Mouse (Mus musculus) skeletal muscle tissue, adult 2 months (tissue): ENCODE data around the gene Ankrd35.
"Not testable (repeated sequence)": the region's sequence is repeated elsewhere in the genome, so short reads cannot be mapped to it uniquely, and the experiment has no call there.

Experiments
- DNase-seq: peaks from one replicate; pipeline ENCODE4 v3.0.0-alpha.2; 2012; ENCODE audit warnings: low read depth, low spot score

The Ankrd35 gene

DNA sequence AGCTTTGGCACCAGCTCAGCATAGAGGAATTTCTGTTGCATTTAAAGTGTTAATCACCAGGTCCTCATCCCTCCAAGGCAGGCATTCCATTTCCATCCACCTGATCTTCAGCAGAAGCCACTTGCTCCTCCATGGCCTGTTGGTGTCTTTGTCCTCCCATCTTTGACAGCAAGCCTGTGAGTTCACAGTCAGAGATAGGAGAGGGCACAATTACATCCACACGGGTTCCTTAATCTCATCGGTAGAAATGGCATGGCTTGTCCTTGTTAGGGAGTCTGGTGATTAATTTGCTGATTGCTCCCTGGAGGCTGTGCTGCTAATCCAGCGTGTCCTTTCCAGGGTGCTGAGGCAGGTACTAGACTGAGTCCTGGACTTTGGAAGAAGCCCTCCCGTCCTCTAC, 3.6 kb downstream of the Ankrd35 start:
- DNase-seq, result no peak

DNA sequence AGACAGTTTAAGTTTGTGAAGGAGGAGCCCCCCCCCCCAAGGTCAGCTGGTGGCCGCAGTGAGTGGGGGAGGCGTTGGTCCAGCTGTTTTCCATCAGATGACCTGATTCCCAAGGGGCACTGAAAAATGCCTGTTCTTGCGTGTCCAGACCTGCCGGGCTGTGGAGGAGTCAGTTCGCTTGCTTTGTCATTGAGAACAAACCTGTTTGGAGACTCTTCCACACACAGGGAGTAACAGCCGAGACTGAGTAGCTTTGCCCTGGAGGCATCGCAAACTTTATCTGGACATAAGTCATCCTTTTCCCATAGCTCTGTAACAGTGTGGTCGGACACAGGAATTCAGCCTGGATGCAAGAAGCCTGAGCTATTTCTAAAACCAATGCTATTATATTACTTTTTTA, 4.5 kb downstream of the Ankrd35 start:
- DNase-seq, result no peak

- no peak for DNase-seq
Measured at GRCm38 (mm10) chr3:96675171-96675570, 5.2 kb downstream of the Ankrd35 start.

DNA sequence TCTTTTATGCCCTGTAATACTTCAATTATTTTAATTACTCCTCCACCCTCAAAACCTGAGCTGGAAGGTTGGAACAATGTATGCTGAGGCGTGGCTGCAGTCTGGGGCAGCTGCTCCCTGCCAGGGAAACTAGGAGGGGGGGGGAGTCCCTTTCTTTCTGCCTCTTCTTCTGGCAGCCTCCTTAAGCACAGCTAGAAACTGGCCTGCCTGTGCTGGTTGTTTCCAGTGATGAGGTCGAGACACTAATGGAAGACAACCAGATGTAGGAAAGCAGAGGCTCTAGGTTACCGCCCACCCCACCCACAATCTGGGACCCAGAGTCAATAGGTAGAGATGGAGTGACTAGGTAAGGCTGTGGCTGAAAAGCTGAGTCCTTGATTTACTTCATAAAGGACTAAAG, 5.8 kb downstream of the Ankrd35 start:
- no peak for DNase-seq

- no peak for DNase-seq
Measured at GRCm38 (mm10) chr3:96678456-96678855, 8.5 kb downstream of the Ankrd35 start.

- no peak for DNase-seq
Measured at GRCm38 (mm10) chr3:96679159-96679674, 9.3 kb downstream of the Ankrd35 start.

DNA sequence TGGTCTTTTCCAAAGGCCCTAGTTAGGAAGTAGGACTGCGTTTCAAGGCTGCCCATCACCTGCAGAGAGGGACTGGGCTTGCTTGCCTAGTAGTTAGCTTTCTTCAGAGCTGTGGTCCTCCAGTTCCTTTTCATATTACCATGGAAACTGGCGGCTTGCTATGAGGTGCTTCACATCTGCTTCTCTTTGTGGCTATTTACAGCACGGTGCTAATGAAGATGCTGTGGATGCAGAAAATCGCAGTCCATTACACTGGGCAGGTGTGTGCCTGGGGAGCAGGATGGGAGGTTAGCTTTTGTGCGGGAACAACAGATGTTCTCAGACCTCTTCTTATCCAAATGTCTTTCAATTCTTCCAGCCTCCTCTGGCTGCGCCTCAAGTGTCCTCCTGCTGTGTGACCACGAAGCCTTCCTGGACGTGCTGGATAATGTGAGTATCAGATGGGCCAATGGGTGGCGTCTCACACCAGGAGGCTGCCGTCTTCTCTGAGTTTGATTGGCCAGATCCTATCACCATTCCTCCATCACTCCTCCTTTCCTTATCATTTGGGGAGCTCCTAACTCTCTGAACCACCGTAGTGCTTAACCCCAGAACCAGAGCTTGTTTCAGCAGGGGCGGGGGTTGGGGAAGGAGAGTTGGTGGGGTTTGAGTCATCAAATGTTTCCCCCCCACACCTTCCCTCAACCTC, 10.5 kb downstream of the Ankrd35 start:
- DNase-seq, result no peak

GRCm38 (mm10) chr3:96683496-96683895, 13.6 kb downstream of the Ankrd35 start:
- DNase-seq, result no peak

DNA sequence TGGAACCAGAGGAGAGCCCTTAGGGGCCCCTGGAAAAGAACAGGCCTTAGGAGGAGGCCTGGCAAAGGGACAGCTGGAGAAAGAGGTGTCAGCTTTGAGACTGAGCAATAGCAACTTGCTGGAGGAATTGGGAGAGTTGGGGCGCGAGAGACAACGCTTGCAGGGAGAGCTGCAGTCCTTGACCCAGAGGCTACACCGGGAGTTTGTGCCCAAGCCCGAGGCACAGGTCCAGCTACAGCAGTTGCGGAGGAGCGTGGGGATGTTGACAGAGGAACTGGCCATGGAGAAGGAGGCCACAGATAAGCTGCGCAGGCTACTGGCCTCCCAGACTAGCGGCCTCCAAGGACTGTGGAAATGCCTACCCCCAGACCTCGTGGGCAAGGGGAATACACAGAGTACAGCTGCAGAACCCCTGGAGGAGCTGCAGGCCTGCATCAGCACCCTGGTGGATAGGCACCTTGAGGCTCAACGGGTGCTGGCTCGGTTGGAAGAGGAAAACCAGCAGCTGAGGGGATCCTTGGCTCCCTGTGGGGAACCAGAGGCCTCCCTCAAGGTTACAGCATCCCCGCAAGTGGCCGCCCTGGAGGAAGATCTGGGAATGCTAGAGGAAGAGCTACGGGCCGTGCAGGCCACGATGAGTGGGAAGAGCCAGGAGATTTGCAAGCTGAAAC, 14.4 kb downstream of the Ankrd35 start:
- no peak for DNase-seq

- DNase-seq, result no peak
Measured at GRCm38 (mm10) chr3:96684822-96685156, 14.9 kb downstream of the Ankrd35 start.

DNA sequence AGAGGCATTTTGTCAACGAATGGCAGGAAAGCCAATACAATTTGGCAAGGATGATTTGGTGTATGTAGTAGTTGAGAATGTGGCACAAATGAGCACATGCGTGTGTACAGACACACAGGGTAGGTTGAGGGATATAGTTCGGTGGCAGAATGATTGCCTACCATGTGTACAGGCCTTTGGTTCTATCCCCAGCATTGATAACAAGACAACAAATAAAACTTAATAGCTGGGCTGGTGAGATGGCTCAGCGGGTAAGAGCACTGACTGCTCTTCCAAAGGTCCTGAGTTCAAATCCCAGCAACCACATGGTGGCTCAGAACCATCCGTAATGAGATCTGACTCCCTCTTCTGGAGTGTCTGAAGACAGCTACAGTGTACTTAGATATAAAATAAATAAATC, 16.1 kb downstream of the Ankrd35 start:
- not testable (repeated sequence) for DNase-seq

DNA sequence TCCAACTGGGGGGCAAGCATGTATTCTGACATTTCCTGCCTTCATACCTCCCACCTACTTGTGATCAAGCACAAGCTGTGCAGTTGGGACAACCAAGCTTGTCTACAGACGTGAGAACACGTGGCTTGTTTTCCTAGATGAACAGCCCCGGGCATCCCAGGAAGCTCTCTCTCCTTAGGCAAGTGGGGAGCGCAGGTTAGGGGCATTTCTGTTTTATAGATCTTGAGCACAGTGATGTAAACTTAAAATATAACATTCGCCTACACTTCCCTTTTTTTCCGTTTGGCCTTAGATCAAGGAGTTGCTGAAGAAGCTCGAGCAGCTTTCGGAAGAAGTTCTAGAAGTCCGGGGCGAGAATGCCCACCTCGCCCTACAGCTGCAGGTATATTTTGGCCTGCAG, 18.9 kb downstream of the Ankrd35 start:
- no peak for DNase-seq

DNA sequence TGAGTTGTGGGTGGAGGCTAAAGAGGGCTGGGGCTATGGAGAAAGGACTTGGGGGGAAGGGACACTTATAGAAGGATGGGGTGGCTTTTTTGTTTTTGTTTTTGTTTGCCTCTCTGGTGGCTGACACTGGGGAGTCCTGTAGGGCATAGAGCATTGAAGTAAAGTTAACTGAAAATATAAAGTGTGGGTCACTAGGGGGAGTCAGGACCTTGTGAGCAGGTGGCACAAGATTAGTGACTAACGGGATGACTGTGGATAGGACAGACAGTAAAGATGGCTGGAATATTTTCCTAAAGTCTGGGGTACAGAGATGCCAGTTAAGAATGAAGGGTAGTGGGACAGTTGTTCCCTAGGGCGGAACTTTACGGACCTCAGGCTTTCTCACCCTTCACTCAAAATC, 20.4 kb downstream of the Ankrd35 start:
- no peak for DNase-seq

GRCm38 (mm10) chr3:96692506-96692905, 22.6 kb downstream of the Ankrd35 start:
- peak; percentile 43 for DNase-seq

DNA sequence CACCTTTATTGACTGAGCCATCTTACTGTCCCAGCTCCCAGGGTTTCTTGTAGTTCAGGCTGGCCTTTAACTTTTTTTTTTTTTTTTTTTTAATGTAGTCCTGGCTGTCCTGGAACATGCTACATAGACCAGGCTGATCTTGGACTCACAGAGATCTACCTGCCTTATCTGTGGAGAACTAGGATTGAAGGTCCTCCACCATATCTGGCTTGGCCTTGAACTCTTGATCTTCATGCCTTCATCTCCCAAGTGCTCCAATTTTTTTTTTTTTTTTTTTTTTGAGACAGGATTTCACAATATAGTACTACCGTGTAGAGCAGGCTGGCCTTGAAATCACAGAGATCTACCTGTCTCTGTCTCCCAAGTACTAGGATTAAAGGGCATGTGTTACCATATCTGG, 23.6 kb downstream of the Ankrd35 start:
- DNase-seq, result no peak

GRCm38 (mm10) chr3:96696198-96696765, 26.4 kb downstream of the Ankrd35 start, which contains the start of gene Pias3:
Pias3 (plus strand) TSS chr3:96696384.
- peak; percentile 72 for DNase-seq

DNA sequence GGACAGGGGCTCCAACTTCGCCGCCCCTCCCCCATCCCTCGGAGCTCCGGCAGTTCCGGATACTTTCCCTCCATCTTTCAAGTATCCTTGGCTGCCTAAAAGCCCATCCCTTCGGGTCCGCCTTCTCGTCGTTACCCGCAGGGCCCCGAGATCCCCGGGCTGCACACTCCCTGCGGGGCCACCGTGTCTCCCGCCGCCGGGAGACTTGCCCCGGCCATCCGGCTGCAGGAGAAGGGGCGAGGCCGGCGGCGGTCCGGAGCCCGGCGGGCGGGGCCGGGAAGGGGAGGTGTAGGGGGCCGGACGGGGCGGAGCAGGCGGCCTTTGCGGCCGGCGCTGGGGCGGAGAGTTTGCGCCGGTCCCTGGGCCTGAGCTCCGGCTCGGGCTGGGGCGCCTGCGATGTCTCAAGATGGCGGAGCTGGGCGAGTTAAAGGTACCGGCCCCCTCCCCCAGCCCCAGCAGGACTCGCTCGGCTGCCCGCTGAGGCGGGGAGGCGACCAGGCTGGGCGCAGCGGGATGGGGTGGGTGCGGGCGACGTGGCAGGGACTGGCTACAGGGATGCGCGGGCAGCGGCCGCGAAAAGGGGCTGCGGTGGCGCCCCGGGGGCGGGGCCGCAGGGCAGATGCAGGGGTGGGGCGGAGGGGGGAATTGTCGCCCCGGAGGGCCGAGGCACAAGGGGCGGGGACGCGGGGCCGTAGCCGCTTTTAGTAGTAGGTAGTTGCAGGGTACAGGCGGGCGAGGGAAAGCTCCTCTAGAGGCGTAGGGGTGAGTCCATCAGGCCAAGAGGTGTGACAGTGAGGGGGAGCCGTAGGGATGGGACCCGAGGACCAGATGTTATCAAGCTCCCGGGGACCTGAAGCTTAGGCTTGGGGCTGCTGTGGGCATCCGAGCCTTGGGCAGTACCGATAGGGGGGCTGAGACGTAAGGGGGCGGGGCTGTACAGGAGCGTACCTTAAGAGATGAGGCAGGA, 27.1 kb downstream of the Ankrd35 start:
- peak; percentile 79 for DNase-seq

DNA sequence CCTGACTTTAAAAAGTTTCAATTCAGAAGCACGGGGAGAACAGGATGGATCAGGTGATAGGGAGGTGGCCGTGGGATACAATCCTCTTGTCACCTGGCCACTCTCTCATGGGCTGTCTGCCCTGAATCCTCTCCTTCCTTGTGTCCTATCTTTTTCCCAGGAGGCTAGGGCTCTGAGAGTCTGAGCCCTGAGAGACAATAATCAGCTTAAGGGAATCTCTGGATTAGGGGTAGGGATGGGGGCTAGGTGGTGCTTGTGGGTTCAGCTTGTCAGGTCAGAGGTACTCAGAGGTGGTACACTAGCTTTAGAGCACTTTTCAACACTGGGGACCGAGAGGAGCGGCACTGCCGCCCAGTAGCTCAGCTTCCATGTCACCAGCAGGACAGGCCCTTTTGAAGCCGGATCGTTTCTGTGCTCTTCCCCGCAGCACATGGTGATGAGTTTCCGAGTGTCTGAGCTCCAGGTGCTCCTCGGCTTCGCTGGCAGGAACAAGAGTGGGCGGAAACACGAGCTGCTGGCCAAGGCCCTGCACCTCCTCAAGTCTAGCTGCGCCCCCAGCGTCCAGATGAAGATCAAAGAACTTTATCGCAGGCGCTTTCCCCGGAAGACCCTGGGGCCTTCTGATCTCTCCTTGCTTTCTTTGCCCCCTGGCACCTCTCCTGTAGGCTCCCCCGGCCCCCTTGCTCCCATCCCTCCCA, 29.2 kb downstream of the Ankrd35 start:
- DNase-seq, result no peak

GRCm38 (mm10) chr3:96700376-96700775, 30.4 kb downstream of the Ankrd35 start:
- DNase-seq, result no peak

- DNase-seq, result no peak
Measured at GRCm38 (mm10) chr3:96701003-96701402, 31.1 kb downstream of the Ankrd35 start.

DNA sequence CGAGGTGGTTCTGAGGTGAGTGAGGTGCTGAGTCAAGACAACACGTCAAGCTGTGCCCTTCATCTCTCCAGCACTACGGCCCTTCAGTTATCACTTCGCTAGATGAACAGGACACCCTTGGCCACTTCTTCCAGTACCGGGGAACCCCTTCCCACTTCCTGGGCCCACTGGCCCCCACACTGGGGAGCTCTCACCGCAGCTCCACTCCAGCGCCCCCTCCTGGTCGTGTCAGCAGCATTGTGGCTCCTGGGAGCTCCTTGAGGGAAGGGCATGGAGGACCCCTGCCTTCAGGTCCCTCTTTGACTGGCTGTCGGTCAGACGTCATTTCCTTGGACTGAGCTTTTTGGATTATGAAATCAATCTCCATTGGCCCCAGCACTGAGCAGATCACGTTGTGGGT, 34.8 kb downstream of the Ankrd35 start:
- no peak for DNase-seq
